Mouse (Mus musculus) forebrain, embryonic 12.5 days (tissue): ENCODE measurements around the gene Atxn10. TPM values are rescaled to one million over a fixed set of nuclear protein-coding genes. Genes with fewer than 3 reads are reported as not detected.

ENCODE experiments used
- ATAC-seq: fragments of 200-750 bp; cut with Nextera tagmentation; 2 replicates; pipeline ENCODE4 v1.8.0; 2017; ENCODE audit warnings: moderate TSS enrichment; ENCODE audit not compliant: low FRiP score
- H3K27ac ChIP-seq: fragments of 300-500 bp; sonication (generic); 2 replicates; pipeline ENCODE4 v1.5.1; 2016; ENCODE audit warnings: mild to moderate bottlenecking
- H3K27me3 ChIP-seq: fragments of 300-500 bp; sonication (generic); 2 replicates; pipeline ENCODE4 v1.6.1; 2016; ENCODE audit warnings: mild to moderate bottlenecking
- H3K36me3 ChIP-seq: fragments of 300-500 bp; sonication (generic); replicated peaks from 2 replicates; pipeline ENCODE4 v1.6.1; 2016; ENCODE audit warnings: mild to moderate bottlenecking
- H3K4me1 ChIP-seq: fragments of 300-500 bp; sonication (generic); 2 replicates; pipeline ENCODE4 v1.6.1; 2016
- H3K4me2 ChIP-seq: fragments of 300-500 bp; sonication (generic); 2 replicates; pipeline ENCODE4 v1.6.1; 2016; ENCODE audit warnings: mild to moderate bottlenecking, moderate library complexity
- H3K4me3 ChIP-seq: fragments of 300-500 bp; sonication (generic); replicated peaks from 2 replicates; pipeline ENCODE4 v1.5.1; 2016; ENCODE audit warnings: mild to moderate bottlenecking
- H3K9ac ChIP-seq: fragments of 300-500 bp; sonication (generic); 2 replicates; pipeline ENCODE4 v1.6.1; 2016; ENCODE audit warnings: mild to moderate bottlenecking
- H3K9me3 ChIP-seq: fragments of 300-500 bp; sonication (generic); 2 replicates; pipeline ENCODE4 v1.6.1; 2016
- WGBS: fragments of 180-500 bp; shearing (Covaris S2); methylation state at CpG from one replicate; pipeline ENCODE4 v1.1.7; 2016; 5-methylcytosine and 5-hydroxymethylcytosine counted together
- polyA plus RNA-seq: library from polyadenylated mRNA; unstranded; fragments of >200 nt; fragmentation: Nextera tagmentation; extraction: Ambion mirVana; gene quantifications from 2 replicates; pipeline ENCODE4 v1.2.1, GENCODE M21; 2016

The Atxn10 gene
- polyA plus RNA-seq, 1 experiment from 2014 or later: 407 TPM

- Histone ChIP-seq H3K27ac (no peak overlapping the region), H3K4me1 (no peaks in the 10 kb centered on the region), H3K36me3 (peaks cover 29% of the 10 kb centered on the region), H3K9me3 (no peaks in the 10 kb centered on the region), H3K9ac (no peak overlapping the region), H3K4me3 (no peak overlapping the region), H3K27me3 (no peaks in the 10 kb centered on the region), H3K4me2 (no peak overlapping the region)
- no peak for ATAC-seq
Measured at GRCm38 (mm10) chr15:85373125-85373524, 37.1 kb downstream of the Atxn10 start.

GRCm38 (mm10) chr15:85383477-85383876 lies 47.4 kb downstream of the Atxn10 start:
- 89% methylated on average over 9 of the region's 9 CpGs for WGBS
- H3K27ac ChIP-seq: no peak overlapping the region
- H3K4me3 ChIP-seq: no peak overlapping the region
- no peak for ATAC-seq
- no peaks in the 10 kb centered on the region for H3K9me3 ChIP-seq
- H3K4me2 ChIP-seq: no peak overlapping the region
- H3K36me3 ChIP-seq: peaks cover 47% of the 10 kb centered on the region
- no peak overlapping the region for H3K9ac ChIP-seq
- H3K27me3 ChIP-seq: no peaks in the 10 kb centered on the region
- H3K4me1 ChIP-seq: 0 out of 2 replicates have a peak, but pooled peaks cover 3% of the 10 kb centered on the region

GRCm38 (mm10) chr15:85388696-85389095 lies 52.7 kb downstream of the Atxn10 start:
- no peaks in the 10 kb centered on the region for H3K27me3 ChIP-seq
- H3K4me1 ChIP-seq: 0 out of 2 replicates have a peak, but pooled peaks cover 8% of the 10 kb centered on the region
- WGBS: 78% methylated on average over 3 of the region's 3 CpGs
- H3K4me3 ChIP-seq: no peak overlapping the region
- H3K36me3 ChIP-seq: peaks cover 43% of the 10 kb centered on the region
- H3K27ac ChIP-seq: no peak overlapping the region
- H3K4me2 ChIP-seq: no peak overlapping the region
- H3K9me3 ChIP-seq: no peaks in the 10 kb centered on the region
- no peak overlapping the region for H3K9ac ChIP-seq
- ATAC-seq: no peak

GRCm38 (mm10) chr15:85389915-85390314 lies 53.9 kb downstream of the Atxn10 start:
- 88% methylated on average over 4 of the region's 4 CpGs for WGBS
- H3K27ac ChIP-seq: no peak overlapping the region
- ATAC-seq: no peak

GRCm38 (mm10) chr15:85395360-85395759 lies 59.3 kb downstream of the Atxn10 start:
- no peaks in the 10 kb centered on the region for H3K27me3 ChIP-seq
- no peak overlapping the region for H3K27ac ChIP-seq
- no peaks in the 10 kb centered on the region for H3K9me3 ChIP-seq
- ATAC-seq: no peak
- H3K4me2 ChIP-seq: no peak overlapping the region
- WGBS: 92% methylated on average over 9 of the region's 9 CpGs
- H3K9ac ChIP-seq: no peak overlapping the region
- no peak overlapping the region for H3K4me3 ChIP-seq
- peaks cover 39% of the 10 kb centered on the region for H3K36me3 ChIP-seq
- peaks cover 7% of the 10 kb centered on the region for H3K4me1 ChIP-seq

More at GRCm38 (mm10) chr15:85389915-85390314, 53.9 kb downstream of the Atxn10 start:
- peaks cover 38% of the 10 kb centered on the region for H3K36me3 ChIP-seq
- H3K9ac ChIP-seq: no peak overlapping the region
- H3K4me2 ChIP-seq: no peak overlapping the region
- H3K4me3 ChIP-seq: no peak overlapping the region
- no peaks in the 10 kb centered on the region for H3K27me3 ChIP-seq
- no peaks in the 10 kb centered on the region for H3K9me3 ChIP-seq
- H3K4me1 ChIP-seq: 0 out of 2 replicates have a peak, but pooled peaks cover 8% of the 10 kb centered on the region

- no peaks in the 10 kb centered on the region for H3K27me3 ChIP-seq
- H3K4me3 ChIP-seq: no peak overlapping the region
- no peak for ATAC-seq
- H3K36me3 ChIP-seq: peaks cover 11% of the 10 kb centered on the region; the same call in 1 of the 2 replicates
- 0 out of 2 replicates have a peak overlapping the region, but pooled peaks have one; percentile 46 for H3K27ac ChIP-seq
- 77% methylated on average over 7 of the region's 7 CpGs for WGBS
- peaks cover 30% of the 10 kb centered on the region for H3K4me1 ChIP-seq
- no peak overlapping the region for H3K9ac ChIP-seq
- no peaks in the 10 kb centered on the region for H3K9me3 ChIP-seq
- H3K4me2 ChIP-seq: no peak overlapping the region
Measured at GRCm38 (mm10) chr15:85401926-85402325, 65.9 kb downstream of the Atxn10 start.

- Histone ChIP-seq H3K27me3 (no peaks in the 10 kb centered on the region), H3K4me1 (peaks cover 30% of the 10 kb centered on the region), H3K27ac (peak overlapping the region; percentile 75), H3K4me3 (no peak overlapping the region), H3K36me3 (peaks cover 6% of the 10 kb centered on the region; the same call in 1 of the 2 replicates), H3K4me2 (no peak overlapping the region), H3K9ac (no peak overlapping the region), H3K9me3 (no peaks in the 10 kb centered on the region)
- 69% methylated on average over 4 of the region's 4 CpGs for WGBS
- peak; percentile 73 for ATAC-seq
Measured at GRCm38 (mm10) chr15:85403256-85403731, 67.2 kb downstream of the Atxn10 start.

- H3K9me3 ChIP-seq: no peaks in the 10 kb centered on the region
- H3K4me1 ChIP-seq: peaks cover 23% of the 10 kb centered on the region
- H3K9ac ChIP-seq: no peak overlapping the region
- no peaks in the 10 kb centered on the region for H3K27me3 ChIP-seq
- peaks cover 6% of the 10 kb centered on the region; the same call in 1 of the 2 replicates for H3K36me3 ChIP-seq
- no peak overlapping the region for H3K4me2 ChIP-seq
- WGBS: 68% methylated on average over 4 of the region's 4 CpGs
- no peak for ATAC-seq
- no peak overlapping the region for H3K4me3 ChIP-seq
- H3K27ac ChIP-seq: 0 out of 2 replicates have a peak overlapping the region, but pooled peaks have one; percentile 25
Measured at GRCm38 (mm10) chr15:85404739-85405138, 68.7 kb downstream of the Atxn10 start.

GRCm38 (mm10) chr15:85405567-85405966 lies 69.5 kb downstream of the Atxn10 start:
- no peak overlapping the region for H3K9ac ChIP-seq
- no peak overlapping the region for H3K4me3 ChIP-seq
- WGBS: 79% methylated on average over 3 of the region's 3 CpGs
- H3K27ac ChIP-seq: peak overlapping the region; percentile 21; the same call in 1 of the 2 replicates
- no peak for ATAC-seq
- no peaks in the 10 kb centered on the region for H3K27me3 ChIP-seq
- no peak overlapping the region for H3K4me2 ChIP-seq
- peaks cover 3% of the 10 kb centered on the region; the same call in 1 of the 2 replicates for H3K36me3 ChIP-seq
- no peaks in the 10 kb centered on the region for H3K9me3 ChIP-seq
- H3K4me1 ChIP-seq: peaks cover 23% of the 10 kb centered on the region

GRCm38 (mm10) chr15:85406846-85407245 lies 70.8 kb downstream of the Atxn10 start:
- H3K36me3 ChIP-seq: no peaks in the 10 kb centered on the region
- no peak overlapping the region for H3K9ac ChIP-seq
- ATAC-seq: no peak
- H3K4me3 ChIP-seq: no peak overlapping the region
- H3K9me3 ChIP-seq: no peaks in the 10 kb centered on the region
- no peak overlapping the region for H3K4me2 ChIP-seq
- H3K4me1 ChIP-seq: peaks cover 21% of the 10 kb centered on the region
- WGBS: 79% methylated on average over 1 of the region's 1 CpGs
- H3K27ac ChIP-seq: no peak overlapping the region
- H3K27me3 ChIP-seq: no peaks in the 10 kb centered on the region

GRCm38 (mm10) chr15:85407342-85407741 lies 71.3 kb downstream of the Atxn10 start:
- Histone ChIP-seq H3K27ac (no peak overlapping the region), H3K36me3 (no peaks in the 10 kb centered on the region), H3K4me2 (no peak overlapping the region), H3K27me3 (no peaks in the 10 kb centered on the region), H3K9ac (no peak overlapping the region), H3K9me3 (no peaks in the 10 kb centered on the region), H3K4me3 (no peak overlapping the region), H3K4me1 (peaks cover 16% of the 10 kb centered on the region)
- ATAC-seq: no peak
- WGBS: 78% methylated on average over 3 of the region's 3 CpGs

- Histone ChIP-seq H3K27me3 (no peaks in the 10 kb centered on the region), H3K36me3 (no peaks in the 10 kb centered on the region), H3K4me1 (peaks cover 6% of the 10 kb centered on the region), H3K27ac (0 out of 2 replicates have a peak overlapping the region, but pooled peaks have one; percentile 13), H3K9me3 (no peaks in the 10 kb centered on the region), H3K9ac (no peak overlapping the region), H3K4me3 (no peak overlapping the region), H3K4me2 (no peak overlapping the region)
- ATAC-seq: no peak
- WGBS: 92% methylated on average over 5 of the region's 5 CpGs
Measured at GRCm38 (mm10) chr15:85408790-85409189, 72.7 kb downstream of the Atxn10 start.

GRCm38 (mm10) chr15:85409245-85409783 lies 73.3 kb downstream of the Atxn10 start:
- Histone ChIP-seq H3K4me3 (no peak overlapping the region), H3K27ac (0 out of 2 replicates have a peak overlapping the region, but pooled peaks have one; percentile 19), H3K4me1 (peaks cover 5% of the 10 kb centered on the region), H3K27me3 (no peaks in the 10 kb centered on the region), H3K4me2 (no peak overlapping the region), H3K36me3 (no peaks in the 10 kb centered on the region), H3K9me3 (no peaks in the 10 kb centered on the region), H3K9ac (no peak overlapping the region)
- 90% methylated on average over 8 of the region's 8 CpGs for WGBS
- ATAC-seq: no peak
